Mouse (Mus musculus) thymus, adult 2 months (tissue): ENCODE results near the gene Dab1. TPM values are rescaled to one million over a fixed set of nuclear protein-coding genes. Genes with fewer than 3 reads are reported as not detected.

ENCODE experiments used
- DNase-seq: peaks from one replicate; pipeline ENCODE4 v3.0.0; 2021
- H3K27ac ChIP-seq: fragments of 200-500 bp; 2 replicates; pipeline ENCODE4 v1.5.1; 2012; ENCODE audit warnings: low read length, control low read depth; ENCODE audit not compliant: control insufficient read depth, insufficient read depth
- H3K27me3 ChIP-seq: fragments of 200-500 bp; 2 replicates; pipeline ENCODE4 v1.6.1; 2012; ENCODE audit warnings: mild to moderate bottlenecking, low read length, moderate library complexity, mixed read lengths; ENCODE audit not compliant: control insufficient read depth, insufficient read depth
- H3K36me3 ChIP-seq: fragments of 200-500 bp; 2 replicates; pipeline ENCODE4 v1.6.1; 2012; ENCODE audit warnings: mild to moderate bottlenecking, low read length, moderate library complexity; ENCODE audit not compliant: control insufficient read depth, insufficient read depth
- H3K4me1 ChIP-seq: fragments of 200-500 bp; replicated peaks from 2 replicates; pipeline ENCODE4 v1.6.1; 2012; ENCODE audit warnings: low read length; ENCODE audit not compliant: control insufficient read depth, insufficient read depth
- H3K4me3 ChIP-seq: fragments of 200-500 bp; 2 replicates; pipeline ENCODE4 v1.5.1; 2012; ENCODE audit warnings: mild to moderate bottlenecking, low read length, control low read depth, moderate library complexity; ENCODE audit not compliant: control insufficient read depth, insufficient read depth
- CTCF ChIP-seq: fragments of 200-500 bp; IDR thresholded peaks from 2 replicates; pipeline ENCODE4 v1.5.1; 2012; ENCODE audit warnings: mild to moderate bottlenecking, control low read depth, low read length, moderate library complexity, borderline replicate concordance; ENCODE audit not compliant: control insufficient read depth, poor library complexity, insufficient read depth; ENCODE audit errors: extremely low read depth
- POLR2A ChIP-seq: fragments of 200-500 bp; IDR thresholded peaks from 2 replicates; pipeline ENCODE4 v1.6.1; 2012; ENCODE audit warnings: mild to moderate bottlenecking, low read length, control low read depth, moderate library complexity; ENCODE audit not compliant: control insufficient read depth, poor library complexity, insufficient read depth; ENCODE audit errors: extremely low read depth
- WGBS: fragments of 180-500 bp; shearing (Covaris S2); methylation state at CpG from one replicate; pipeline ENCODE4 v1.1.7; 2018; 5-methylcytosine and 5-hydroxymethylcytosine counted together
- polyA plus RNA-seq: library from polyadenylated mRNA; depleted of rRNA; stranded (reverse); fragments of >200 nt; gene quantifications from 2 replicates; pipeline ENCODE4 v1.2.3, GENCODE M21; 2012

Dab1 gene
- polyA plus RNA-seq, 1 experiment = 0.28 TPM

DNA sequence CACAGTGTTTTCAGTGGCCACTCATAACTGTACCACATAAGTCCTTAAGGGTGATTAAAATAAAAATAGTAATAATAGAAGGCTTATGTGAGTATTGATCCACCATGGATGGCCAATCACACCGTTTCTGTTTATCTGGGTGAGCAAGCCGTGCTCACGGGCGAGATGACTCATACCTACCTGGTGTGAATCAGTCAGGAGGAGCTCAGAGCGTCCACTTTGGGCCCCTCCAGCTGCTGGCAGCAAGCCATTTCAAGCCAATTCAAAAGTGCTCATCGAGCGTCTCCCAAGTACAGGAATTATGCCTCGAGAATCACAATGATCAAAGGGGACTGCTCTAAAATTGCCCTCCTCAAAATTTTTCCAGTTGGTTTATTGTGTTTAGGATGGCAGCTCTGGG, 903.2 kb downstream of the Dab1 start:
- Histone ChIP-seq H3K27ac (no peak overlapping the region), H3K27me3 (no peaks in the 10 kb centered on the region), H3K4me1 (no peaks in the 10 kb centered on the region), H3K36me3 (no peaks in the 10 kb centered on the region), H3K4me3 (no peak overlapping the region)
- TF ChIP-seq CTCF (no peak), POLR2A (no peak)
- no peak for DNase-seq
- 83% methylated on average over 8 of the region's 8 CpGs for WGBS

DNA sequence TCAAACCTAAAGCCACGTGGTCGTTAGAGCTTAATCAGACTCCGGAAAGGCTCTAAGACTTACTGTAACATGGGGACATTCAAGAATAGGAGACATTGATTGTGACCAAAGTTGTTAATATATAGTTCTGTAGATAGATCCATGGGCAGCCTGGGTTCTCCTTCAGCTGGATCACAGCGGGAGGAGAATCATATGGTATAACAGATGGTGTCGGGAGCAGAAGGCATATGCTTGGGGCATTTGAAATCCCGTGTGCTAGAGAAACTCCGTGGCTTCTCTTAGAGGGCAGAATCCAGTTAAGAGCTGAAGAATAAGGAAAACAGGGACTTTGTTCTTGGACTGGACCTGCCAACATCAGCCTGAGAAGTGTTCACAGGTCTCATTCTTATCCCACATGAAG, 904.6 kb downstream of the Dab1 start:
- Histone ChIP-seq H3K27ac (no peak overlapping the region), H3K4me3 (no peak overlapping the region), H3K27me3 (no peaks in the 10 kb centered on the region), H3K36me3 (no peaks in the 10 kb centered on the region), H3K4me1 (no peaks in the 10 kb centered on the region)
- no peak for TF ChIP-seq CTCF
- no peak for TF ChIP-seq POLR2A
- WGBS = 93% methylated on average over 7 of the region's 7 CpGs
- no peak for DNase-seq

DNA sequence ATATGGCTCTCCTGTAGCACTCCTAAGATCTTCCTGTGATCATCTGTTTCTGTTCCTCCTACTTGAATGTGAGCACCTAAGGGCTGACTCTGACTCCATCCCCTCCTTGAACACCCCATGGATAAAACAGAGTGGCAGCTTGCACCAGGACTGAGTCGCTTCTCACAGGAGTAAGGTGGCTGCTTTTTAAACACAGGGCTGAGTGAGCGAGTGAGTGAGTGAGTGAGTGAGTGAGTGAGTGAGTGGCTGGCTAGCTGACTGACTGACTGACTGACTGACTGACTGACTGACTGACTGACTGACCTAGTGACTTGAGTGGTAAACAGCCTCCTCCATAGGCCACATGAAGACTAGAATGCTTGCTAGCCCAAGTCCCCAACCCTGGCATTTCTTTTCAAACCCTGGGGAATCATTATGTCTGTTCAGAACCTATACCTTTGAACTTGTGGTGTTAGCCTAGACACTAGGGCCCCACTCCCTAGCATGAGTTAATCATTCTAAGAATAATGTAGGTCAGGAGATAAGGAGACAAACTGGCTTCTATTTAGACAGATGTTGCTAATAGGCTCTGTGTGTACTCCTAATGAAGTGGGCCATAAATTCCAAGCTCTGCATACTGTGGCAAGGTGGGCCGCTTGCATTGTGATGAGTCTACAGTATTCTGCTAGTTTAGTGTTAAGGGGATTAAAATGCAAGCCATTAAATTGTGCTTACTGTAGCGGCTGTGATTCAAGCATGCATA, 910.9 kb downstream of the Dab1 start:
- Histone ChIP-seq H3K4me1 (no peaks in the 10 kb centered on the region), H3K27ac (no peak overlapping the region), H3K27me3 (no peaks in the 10 kb centered on the region), H3K36me3 (no peaks in the 10 kb centered on the region), H3K4me3 (no peak overlapping the region)
- TF ChIP-seq CTCF (no peak), POLR2A (no peak)
- 90% methylated on average over 4 of the region's 4 CpGs for WGBS
- DNase-seq = no peak

DNA sequence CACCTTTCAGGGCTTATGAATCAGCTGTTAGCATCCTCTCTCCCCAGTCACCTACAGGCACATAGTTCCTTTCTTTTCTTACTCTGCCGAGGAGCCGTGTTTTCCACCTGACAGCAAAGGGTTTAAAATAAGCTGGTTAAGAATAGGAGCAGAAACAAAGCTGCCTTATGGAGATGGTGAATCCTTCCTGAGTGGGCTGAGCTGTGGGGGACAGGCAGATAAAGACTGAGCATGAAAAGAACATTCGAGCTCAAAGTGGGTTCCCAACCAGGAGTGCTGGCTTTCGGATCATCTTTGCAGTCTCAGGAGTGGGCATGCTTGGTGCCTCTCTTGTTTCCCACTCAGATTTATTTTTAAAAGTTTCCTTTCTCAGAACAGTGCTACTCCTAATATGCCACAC, 913.7 kb downstream of the Dab1 start:
- 90% methylated on average over 4 of the region's 4 CpGs for WGBS

DNA sequence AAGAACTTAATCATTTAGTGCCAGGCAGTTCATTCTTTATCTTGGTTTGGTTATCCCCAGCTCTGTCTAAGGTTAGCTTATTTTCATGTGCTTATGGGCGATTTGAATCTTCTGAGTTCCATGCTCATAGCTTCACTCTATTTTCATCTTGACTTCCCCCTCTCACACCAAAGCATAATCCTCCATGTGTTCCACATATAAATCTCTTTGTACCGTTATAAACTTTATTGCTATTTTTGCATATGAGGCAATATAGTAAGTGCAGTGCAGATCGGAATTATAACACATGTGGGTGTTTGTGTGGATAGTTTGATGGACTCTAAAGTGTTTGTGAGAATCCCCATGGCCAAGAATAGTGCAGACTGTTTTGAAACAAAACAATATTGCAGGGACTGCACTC, 919.3 kb downstream of the Dab1 start:
- WGBS = 89% methylated on average over 3 of the region's 3 CpGs
- DNase-seq = no peak

More for the DNA sequence above, 913.7 kb downstream of the Dab1 start:
- Histone ChIP-seq H3K4me1 (no peaks in the 10 kb centered on the region), H3K27me3 (no peaks in the 10 kb centered on the region), H3K36me3 (no peaks in the 10 kb centered on the region), H3K4me3 (no peak overlapping the region), H3K27ac (no peak overlapping the region)
- DNase-seq = no peak
- no peak for TF ChIP-seq POLR2A
- no peak for TF ChIP-seq CTCF

DNA sequence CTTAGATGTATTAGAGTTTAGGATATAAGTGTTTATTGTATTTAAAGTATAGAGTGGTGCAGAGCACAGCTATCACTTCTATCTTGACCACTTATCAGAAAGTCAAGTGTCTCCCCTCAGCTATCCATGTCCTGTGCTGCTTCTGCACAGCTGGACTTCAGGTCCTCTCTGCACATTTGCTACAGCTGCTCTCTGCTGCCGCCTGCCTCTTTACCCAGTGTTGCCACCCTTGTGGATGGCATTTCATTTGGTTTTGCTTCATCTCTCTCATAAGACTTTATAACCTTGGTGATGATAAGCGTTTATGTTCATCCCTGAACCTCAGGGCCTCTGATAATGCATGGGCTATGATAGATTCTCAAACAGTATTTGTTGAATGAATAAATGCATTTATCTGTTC, 919.9 kb downstream of the Dab1 start:
- Histone ChIP-seq H3K27ac (no peak overlapping the region), H3K36me3 (no peaks in the 10 kb centered on the region), H3K27me3 (no peaks in the 10 kb centered on the region), H3K4me1 (no peaks in the 10 kb centered on the region), H3K4me3 (no peak overlapping the region)
- DNase-seq = no peak
- WGBS = 77% methylated on average over 2 of the region's 2 CpGs
- TF ChIP-seq POLR2A (no peak), CTCF (no peak)

More for the DNA sequence above, 919.3 kb downstream of the Dab1 start:
- TF ChIP-seq POLR2A (no peak), CTCF (no peak)
- no peaks in the 10 kb centered on the region for H3K4me1 ChIP-seq
- H3K36me3 ChIP-seq = no peaks in the 10 kb centered on the region
- no peak overlapping the region for H3K4me3 ChIP-seq
- H3K27ac ChIP-seq = no peak overlapping the region
- H3K27me3 ChIP-seq = no peaks in the 10 kb centered on the region
